Mouse (Mus musculus) ES-CJ7 (cell line): ENCODE data around the gene Pla2g1b.

Source experiments
- DNase-seq: peaks from one replicate; pipeline ENCODE4 v3.0.0; 2011; ENCODE audit warnings: low read depth, low spot score

The Pla2g1b gene

DNA sequence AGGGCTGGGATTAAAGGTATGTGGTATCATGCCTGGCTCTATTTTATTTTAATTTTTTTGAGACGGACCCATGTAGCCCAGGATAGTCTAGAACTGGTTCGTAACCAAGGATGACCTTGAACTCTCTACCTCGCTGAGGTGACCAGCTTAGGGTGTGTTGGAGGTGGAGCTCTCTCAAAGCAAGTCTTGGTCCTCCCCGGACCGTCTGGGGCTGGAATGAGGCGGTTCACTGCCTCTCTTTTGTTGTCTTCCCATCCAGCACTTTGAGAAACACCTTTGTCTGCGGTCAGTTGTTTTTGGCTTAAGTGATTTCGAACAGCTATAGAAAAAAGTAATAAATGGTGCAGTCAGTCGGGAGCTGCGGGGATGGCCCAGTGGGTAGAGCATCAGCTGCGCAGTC, 21.9 kb upstream of the Pla2g1b start:
- DNase-seq = peak; percentile 94

DNA sequence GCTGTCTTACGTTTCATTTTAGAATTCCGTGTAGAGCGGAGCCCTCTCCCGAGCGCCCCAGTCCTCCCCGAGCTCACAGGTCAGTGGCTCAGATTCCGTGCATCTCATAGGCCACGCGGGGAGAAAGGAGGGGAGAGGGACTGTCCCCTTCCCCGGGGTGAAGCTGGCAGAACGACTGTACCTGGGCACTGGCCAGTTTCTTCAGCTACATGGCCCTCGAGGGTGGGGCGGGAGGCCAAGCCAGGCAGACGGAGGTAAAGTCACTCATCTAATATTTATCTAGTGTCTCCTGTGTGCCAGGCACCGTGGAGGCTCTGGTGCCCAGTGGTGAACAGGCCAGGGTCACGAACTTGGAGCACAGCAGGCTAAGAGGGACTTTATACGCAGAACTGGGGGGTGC, 19.0 kb upstream of the Pla2g1b start:
- DNase-seq = no peak

DNA sequence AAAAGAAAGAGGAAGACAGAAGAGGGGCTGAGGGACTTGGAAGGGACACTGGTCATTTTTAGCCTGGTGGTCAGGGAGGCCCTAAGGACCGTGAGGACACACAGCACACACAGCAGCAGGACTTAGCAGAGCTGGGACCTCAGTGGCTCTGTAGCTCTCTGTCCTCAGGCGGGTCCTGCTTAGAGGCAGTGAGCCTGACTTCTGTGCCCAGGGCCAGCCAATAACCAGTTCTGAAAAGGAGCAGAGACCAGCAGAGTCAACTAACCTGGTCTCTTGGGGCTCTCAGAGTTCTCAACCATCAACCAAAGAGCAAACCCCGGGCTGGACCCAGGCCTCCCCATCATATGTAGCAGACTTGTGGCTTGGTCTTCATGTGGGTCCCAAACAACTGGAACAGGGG, 16.8 kb upstream of the Pla2g1b start:
- DNase-seq = no peak

DNA sequence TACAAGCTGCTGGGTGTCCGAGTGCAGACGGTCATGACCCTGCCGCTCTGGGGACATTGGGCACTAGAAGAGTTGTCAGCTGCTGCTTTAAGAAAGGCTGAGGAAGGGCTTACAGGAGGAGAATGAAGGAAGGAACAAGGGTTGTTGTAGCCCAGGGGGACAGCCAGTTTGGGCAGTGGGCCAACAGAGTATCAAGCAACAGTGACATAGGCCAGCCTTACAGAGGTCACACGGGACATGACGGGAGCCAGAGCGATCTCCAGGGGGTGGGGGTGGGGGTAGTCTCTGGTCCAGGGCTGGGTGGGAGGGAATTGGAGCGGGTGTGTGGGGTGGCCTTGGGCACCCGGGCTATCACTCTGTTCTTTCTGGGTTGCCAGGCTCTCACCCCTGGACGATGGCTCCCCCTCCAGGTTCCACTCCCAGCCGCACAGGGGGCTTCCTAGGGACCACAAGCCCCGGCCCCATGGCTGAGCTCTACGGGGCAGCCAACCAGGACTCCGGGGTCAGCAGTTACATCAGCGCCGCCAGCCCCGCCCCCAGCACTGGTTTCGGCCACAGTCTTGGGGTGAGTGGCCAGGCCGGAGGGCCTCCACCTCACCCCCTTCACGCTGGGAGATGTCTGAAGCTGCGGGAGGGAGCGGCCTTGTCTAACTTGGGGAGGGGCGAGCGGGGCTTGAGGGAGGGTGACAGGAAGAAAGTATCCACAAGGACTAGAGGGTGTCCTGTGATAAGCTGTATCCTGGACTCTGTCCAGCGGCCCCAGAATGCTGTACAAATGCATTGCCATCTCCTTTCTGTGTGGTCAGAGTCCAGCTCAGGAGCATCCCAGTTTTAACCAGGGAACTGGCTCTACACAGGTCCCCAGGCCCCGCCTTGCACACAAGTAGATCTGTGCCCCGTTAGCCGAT, 15.4 kb upstream of the Pla2g1b start:
- no peak for DNase-seq

DNA sequence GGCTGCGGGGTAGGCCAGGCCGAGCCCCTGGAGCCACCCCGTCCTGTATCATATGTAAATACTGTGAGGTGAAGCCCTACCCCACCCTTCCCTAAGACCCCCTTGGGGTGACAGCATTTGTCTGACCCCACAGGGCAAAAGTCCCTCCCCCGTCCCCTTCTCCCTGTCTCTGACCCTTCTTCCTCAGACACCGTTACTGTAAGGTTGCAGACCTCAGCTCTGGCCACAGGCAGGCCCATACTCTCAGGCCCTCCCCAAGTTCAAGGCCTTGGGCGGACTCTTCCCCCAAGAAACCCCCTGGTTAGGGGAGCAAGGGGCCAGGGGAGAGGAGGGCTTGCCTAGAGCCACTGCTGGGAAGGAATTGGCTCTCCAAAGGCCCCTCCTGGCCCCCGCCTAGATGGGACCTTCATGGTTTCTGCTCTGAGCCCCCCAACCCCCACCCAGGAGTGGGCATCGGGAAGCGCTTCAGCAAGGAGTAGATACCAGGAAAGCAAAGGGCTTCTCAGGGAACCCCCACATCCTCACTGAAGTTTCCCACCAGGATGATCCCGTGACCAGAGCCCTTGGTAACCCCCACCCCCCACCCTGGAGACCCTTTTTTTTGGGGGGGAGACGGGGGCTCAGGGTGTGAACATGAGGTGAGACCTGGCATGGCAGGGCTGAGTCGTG, 11.5 kb upstream of the Pla2g1b start:
- DNase-seq = no peak

DNA sequence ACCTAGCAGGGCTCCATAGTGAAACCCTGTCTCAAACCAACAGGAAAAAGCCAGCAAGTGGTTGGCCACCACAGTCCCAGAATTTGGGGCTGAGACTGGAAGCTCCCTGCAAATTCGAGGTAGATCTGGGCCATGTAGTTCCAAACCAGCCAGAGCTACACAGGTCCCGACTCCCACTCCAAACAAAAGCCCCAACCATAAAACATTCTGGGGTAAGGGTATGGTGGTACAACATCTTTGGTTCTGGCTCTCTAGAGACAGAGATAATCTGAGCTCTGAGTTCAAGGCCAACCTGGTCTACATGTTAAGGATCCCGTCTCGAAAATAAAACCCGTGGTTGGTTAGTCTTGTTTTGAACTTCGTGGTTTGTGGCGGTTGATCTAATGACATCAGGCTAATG, 10.2 kb upstream of the Pla2g1b start:
- DNase-seq = no peak

DNA sequence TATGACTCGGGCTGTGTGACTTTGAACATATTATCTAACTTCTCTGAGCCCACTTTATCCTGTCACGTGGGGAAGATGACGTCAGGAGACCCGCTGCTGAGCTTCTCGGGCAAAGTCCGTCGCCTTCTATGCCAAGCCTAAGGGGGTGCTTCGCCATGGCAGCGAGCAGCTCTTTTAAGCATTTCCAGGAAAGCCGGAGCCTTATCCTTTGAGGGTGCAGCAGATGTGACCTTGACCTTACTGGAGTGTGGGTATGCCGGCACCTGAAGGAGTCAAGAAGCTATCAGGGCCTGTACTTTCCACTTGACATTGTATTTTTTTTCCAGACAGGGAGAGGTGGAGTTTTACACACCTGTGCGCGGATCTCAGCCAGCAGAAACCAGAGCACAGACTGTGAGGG, 7.1 kb upstream of the Pla2g1b start:
- DNase-seq = no peak

DNA sequence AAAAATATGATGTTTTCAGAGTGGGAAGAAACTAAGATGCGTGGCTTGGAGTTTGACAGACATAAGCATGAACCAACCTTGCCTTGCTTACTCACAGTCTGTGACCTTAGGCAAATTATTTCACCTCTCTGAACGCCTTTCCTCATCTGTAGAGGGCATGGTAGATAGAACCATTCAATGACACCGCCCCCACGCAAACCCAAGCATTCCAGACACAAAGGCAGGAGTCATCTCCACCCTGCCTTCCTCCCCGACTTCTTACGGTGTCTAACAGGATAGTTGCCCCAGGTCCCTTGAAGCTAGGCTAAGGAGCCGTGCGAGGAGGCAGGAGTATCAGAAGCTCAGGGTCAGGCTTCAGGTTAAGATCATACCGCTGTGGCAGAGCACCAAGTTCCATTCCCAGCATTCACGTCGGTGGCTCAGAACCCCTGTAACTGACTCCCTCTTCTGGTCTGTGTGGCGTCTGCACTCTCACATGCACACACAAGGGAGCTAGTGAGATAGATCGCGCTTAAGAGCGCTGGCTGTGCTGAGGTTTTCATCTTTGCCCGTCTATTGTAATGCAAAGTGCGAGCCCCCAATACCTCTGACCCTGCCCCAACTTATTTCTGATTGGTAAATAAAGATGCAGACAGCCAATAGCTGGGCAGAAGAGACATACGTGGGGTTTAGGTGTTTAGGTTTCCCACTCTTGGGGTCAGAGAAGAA, 1.5 kb upstream of the Pla2g1b start:
- peak; percentile 99 for DNase-seq

DNA sequence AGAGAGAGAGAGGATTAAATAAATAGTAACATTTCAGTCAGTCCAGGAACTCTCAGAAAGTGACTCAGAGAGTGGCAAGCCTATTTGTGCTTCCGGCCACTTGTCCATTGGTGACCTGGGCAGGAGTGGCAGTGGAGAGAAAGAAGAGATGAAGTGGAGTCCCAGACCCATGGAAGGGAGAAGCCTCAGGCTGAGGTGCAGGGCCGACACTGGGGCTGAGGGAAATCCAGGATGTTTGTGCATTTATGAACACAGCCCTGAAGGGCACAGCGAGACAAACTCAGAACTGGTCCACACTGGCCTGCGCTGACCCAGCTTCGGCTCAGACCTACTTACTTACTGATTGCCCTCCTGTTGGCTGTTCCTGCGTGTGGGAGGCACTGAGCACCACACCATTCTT, 3.7 kb downstream of the Pla2g1b start:
- no peak for DNase-seq

DNA sequence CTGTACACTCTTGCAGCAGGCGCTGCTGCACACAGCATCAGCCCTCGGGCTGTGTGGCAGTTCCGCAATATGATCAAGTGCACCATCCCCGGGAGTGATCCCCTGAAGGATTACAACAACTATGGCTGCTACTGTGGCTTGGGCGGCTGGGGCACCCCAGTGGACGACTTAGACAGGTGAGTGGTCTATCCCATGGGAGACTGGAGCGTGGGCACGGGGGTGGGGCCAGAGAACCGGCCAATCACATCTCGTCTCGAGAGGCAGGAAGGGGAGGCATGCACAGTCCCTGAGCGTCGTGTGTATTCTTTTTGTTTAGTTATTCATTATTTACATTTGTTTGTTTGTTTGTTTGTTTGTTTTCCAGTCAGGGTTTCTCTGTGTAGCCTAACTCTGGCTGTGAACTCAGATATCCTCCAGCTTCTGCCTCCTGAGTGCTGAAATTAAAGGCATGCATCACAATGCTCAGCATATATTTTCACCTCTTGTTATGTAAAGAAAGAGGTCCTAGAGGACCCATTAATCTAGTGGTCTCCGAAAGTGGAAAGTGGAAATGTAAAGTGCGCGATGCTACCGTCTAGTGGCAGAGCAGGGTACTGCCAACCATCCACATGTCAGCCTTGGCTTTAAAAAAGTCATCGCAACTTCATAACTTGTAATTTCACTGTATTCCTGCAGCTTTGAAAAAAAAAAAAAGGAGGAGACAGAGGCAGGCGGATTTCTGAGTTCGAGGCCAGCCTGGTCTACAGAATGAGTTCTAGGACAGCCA, 4.9 kb downstream of the Pla2g1b start:
- DNase-seq = peak; percentile 48

DNA sequence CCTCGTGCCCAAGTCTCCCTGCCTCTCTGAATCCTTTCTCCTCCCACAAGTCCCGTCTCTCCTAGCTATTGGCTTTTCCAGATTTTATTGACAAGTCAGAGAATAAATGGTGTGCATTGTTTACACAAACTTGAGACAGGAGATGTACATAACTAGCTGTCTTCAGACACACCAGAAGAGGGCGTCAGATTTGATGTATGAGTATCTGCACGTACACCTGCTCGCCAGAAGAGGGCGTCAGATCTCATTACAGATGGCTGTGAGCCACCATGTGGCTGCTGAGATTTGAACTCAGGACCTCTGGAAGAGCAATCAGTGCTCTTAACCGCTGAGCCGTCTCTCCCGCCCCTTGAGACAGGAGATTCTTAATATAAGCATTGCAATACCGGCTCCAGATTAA, 7.1 kb downstream of the Pla2g1b start:
- DNase-seq = peak; percentile 31

DNA sequence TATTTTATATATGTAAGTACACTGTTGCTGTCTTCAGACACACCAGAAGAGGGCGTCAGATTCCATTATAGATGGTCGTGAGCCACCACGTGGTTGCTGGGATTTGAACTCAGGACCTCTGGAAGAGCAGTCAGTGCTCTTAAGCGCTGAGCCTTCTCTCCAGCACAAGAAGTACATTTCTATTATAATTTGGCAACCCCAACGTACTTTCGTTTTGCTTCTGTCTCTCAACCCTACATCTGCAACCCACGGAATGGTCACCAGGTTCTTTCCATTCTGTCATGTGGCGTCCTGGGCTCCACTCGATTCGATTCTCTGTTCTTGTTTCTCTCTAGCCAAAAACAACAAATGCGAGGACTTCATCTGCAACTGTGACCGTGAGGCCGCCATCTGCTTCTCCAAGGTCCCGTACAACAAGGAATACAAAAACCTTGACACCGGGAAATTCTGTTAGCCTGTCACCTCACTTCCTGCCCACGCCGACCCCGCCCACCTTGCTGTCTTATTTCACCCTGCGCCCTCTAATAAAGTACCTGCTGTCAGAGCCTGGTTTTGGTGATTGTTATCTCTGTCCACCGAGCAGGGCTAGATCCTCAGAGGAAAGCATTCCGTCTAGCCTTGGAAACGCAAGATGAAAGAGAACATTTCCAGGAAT, 8.2 kb downstream of the Pla2g1b start:
- peak; percentile 41 for DNase-seq

DNA sequence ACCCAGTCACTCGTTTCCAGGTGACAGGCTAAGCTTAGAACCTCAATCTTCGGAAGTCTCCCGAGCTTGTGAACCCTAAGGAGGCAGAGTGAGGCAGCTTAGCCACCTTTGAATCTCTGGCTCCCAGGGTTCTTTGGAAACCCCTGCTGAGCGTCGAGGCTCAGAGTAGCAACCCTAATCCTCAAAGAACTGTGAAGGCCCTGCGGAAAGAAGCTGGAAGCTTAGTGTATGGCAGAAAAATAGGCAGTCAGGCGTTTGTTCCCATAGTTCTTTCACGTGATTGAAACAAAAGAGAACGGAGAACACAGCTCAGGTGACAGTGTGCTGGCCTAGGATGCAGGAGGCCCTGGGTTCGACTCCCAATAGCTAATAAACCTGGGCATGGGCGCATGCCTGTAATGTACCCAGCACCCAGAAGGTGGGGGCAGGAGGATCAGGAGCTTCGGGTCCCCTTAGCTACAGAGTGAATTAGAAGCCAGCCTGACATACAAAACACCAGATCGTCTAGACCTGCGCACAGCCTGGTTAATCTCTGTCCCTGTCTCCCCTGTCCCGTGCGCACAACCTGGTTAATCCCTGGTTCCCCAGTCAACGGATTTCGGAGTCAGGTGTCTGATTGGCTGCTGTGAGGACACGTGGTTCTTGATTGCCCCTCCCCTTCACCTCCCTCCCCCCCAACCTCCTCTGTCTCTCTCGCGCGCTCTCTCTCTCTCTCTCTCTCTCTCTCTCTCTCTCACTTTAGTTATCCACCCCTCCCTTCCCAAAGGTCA, 9.5 kb downstream of the Pla2g1b start:
- peak; percentile 86 for DNase-seq

DNA sequence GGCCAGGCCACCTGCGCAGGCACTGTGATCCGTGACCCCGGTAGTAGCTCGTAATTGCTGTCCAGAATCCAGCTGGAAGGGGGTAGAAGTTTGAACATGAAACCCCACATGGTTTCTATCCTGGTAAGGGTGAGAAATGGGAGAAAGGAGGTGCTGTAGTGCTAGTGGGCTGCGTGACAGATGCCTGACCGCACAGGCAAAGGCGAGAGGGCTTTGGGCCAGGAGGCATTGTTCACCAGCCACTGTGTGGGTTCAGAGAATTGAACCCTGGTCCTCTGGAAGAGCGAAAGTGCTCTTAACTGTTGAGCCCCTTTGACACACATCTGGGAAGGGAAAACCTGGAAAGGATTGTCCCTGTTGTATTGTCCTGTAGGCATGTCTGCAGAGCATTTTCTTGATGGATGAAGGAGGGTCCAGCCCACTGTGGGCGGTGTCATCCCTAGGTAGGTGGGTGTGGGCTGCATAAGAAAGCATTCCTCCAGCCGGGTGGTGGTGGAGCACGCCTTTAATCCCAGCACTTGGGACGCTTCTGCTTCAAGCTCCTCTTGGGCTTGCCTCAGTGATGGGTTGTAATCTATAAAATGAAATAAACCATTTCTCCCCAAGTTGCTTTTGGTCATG, 10.2 kb downstream of the Pla2g1b start:
- peak; percentile 93 for DNase-seq

DNA sequence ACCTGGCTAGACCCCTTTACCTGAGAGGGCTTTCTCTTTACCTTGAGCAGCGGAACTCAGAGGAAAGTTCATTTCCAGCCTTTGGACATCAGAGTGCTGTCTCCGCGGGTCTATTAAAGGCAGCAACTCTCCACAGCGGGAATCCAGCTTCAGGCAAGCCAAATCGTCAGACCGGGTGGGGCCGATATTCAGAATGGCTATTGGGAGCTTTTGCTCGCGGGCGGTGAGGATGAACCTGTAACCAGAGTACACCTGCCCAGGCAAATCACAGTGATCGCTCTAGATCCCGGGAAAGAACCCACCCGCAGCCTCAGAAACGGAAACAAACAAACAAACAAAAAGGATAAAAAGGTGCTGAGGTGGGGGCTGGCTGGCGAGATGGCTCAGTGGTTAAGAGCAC, 13.5 kb downstream of the Pla2g1b start:
- DNase-seq = peak; percentile 84

DNA sequence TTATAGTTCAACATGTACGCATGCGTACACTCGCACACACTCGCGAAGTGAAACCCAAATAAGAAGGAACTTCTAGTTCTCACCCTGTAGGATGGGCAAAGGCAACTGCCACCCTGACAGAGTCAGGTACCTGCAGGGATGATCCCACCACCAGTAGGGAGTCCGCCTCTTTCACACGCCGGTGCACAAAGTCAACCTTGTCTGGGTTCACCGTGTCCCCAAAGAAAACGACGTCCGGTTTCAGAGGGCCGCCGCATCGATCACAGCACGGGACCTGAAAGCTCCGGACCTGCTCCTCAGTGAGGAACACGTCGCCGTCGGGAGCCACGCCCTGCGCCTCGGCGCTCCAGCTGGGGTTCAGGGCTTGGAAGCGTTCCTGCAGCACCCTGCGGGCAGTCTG, 14.0 kb downstream of the Pla2g1b start:
- DNase-seq = peak; percentile 65

DNA sequence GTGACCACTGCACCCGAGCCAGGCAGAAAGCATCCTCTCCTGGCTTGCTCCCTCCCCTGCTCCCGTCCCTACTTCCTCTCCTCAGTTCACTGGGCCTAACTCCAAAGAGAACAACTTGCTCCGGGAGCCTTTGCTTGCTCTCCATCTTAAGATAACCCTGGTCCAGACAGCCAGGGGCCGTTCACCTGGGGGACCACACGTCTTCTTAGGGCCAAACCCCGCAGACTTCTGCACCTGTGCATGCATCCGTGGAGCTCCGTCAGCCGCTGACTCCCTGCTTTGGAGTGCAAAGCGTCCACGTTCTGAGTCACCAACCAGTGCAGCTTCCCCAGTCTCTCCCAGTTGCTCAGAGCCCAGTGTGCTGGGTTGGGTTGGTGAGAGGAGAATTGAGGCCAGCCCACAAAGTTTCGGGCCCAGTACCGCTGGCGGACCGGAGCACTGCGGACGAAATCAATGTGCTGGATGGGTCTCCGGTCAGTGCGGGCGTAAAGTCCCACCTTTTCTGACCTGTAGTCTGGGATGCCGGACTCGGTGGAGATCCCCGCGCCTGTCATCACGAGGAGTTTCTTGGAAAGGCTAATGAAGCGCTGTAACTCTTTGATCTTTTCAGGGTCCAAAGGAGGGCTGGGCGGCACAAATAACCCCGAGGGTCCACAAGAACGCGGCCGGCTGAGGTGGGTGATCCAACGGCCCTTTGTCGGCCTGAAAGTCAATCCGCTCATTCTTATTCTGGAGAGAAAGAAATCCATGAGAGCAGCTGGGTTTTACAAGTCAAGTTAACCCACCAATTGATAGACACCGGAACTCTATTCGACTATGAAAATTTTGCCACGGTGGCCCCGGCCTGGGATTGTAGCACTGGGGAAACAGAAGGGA, 16.6 kb downstream of the Pla2g1b start:
- DNase-seq = peak; percentile 25

DNA sequence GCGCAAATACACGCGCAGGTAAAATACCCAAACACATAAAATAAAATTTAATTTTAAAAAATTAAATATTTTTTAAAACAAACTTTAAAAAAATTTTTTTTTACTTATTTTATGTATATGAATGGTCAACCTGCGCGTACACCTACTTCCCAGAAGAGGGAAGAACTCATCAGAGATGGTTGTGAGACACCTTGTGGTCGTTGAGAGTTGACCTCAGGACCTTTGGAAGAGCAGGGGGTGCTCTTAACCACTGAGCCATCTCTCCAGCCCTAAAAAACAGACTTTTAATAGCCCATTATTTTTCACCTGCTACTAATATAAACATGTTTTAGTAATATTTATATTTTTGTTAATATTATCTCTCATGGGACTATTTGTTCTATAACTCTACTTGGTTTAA, 17.3 kb downstream of the Pla2g1b start:
- DNase-seq = peak; percentile 84
